Comparison of ENCODE assay signal across 19 mouse cellular contexts in genomic region chr2:170902204-170903028, GRCm38 (mm10).
DNase-seq lines count a peak whose midpoint lies in the region; ATAC-seq and TF ChIP-seq lines count a peak whose summit lies in the region.
"Had no signal": no experiment of that assay in that cellular context is flagged by ENCODE, and none has a peak within 500 bp of the region (broad histone marks: within the 10 kb centered on the region; RNA-seq: fewer than 3 reads in every experiment).

No protein-coding gene starts in this region.

- intact Hi-C loops in gastrocnemius, adult 2 months (cut with DNase I) = no loop called here

- TF ChIP-seq CTCF in gastrocnemius, adult 2 months (IDR thresholded peaks at IDR 0.05) = no peak

- H3K36me3 ChIP-seq in hindbrain, embryonic 12.5 days = no peaks in the 10 kb centered on the region
- no peaks in the 10 kb centered on the region for H3K36me3 ChIP-seq in hindbrain, embryonic 11.5 days (ENCODE audit: control insufficient read depth, insufficient read depth, low read length)
- H3K36me3 ChIP-seq in hindbrain, embryonic 16.5 days (ENCODE audit: control insufficient read depth, insufficient read depth, low read length) = no peaks in the 10 kb centered on the region
- no peaks in the 10 kb centered on the region for H3K36me3 ChIP-seq in midbrain, embryonic 12.5 days
- H3K36me3 ChIP-seq in neural tube, embryonic 15.5 days = no peaks in the 10 kb centered on the region
- H3K36me3 ChIP-seq: embryonic facial prominence, embryonic 13.5 days; heart, embryonic 12.5 days had no signal

- DNase-seq in hindbrain, embryonic 11.5 days (ENCODE audit: low spot score) = no peak
- DNase-seq in adrenal gland, postnatal 4 days (ENCODE audit: low spot score in 2 of 2) = no peak
- no peak for DNase-seq in gastrocnemius, adult 2 months
- no peak for DNase-seq in thymus, postnatal 4 days
- DNase-seq: adrenal gland, postnatal 14 days; cerebellum, postnatal 25 days; gastrocnemius, postnatal 14 days; heart, postnatal 36 days; kidney, adult 18-20 months; kidney, postnatal 14 days; right cerebral cortex, postnatal 14 days had no signal

- no peaks in the 10 kb centered on the region; the same call in 1 of the 2 replicates for H3K9me3 ChIP-seq in hindbrain, embryonic 12.5 days (replicated peaks)
- H3K9me3 ChIP-seq in hindbrain, embryonic 11.5 days (ENCODE audit: control insufficient read depth, low read length) = no peaks in the 10 kb centered on the region
- no peaks in the 10 kb centered on the region for H3K9me3 ChIP-seq in hindbrain, embryonic 16.5 days (ENCODE audit: control insufficient read depth, low read length)
- 0 out of 2 replicates have a peak, but pooled peaks cover 3% of the 10 kb centered on the region for H3K9me3 ChIP-seq in midbrain, embryonic 12.5 days
- H3K9me3 ChIP-seq in neural tube, embryonic 15.5 days (replicated peaks) = peaks cover 3% of the 10 kb centered on the region; the same call in 1 of the 2 replicates
- H3K9me3 ChIP-seq: embryonic facial prominence, embryonic 13.5 days had no signal

- H3K4me2 ChIP-seq in hindbrain, embryonic 12.5 days (replicated peaks) = 0 out of 2 replicates have a peak overlapping the region, but pooled peaks have one; percentile 13
- no peak overlapping the region for H3K4me2 ChIP-seq in hindbrain, embryonic 11.5 days (replicated peaks; ENCODE audit: low read depth, low read length)
- peak overlapping the region; percentile 4; the same call in 1 of the 2 replicates for H3K4me2 ChIP-seq in hindbrain, embryonic 16.5 days (ENCODE audit: low read length)
- H3K4me2 ChIP-seq in midbrain, embryonic 12.5 days (replicated peaks) = peak overlapping the region; percentile 12
- peak overlapping the region; percentile 11; the same call in 1 of the 2 replicates for H3K4me2 ChIP-seq in neural tube, embryonic 15.5 days
- H3K4me2 ChIP-seq: embryonic facial prominence, embryonic 13.5 days; heart, embryonic 12.5 days had no signal

- 42% methylated on average over 13 of the region's 13 CpGs for WGBS in hindbrain, embryonic 12.5 days
- 53% methylated on average over 13 of the region's 13 CpGs for WGBS in hindbrain, embryonic 11.5 days
- 23% methylated on average over 13 of the region's 13 CpGs for WGBS in hindbrain, embryonic 16.5 days
- 32% methylated on average over 13 of the region's 13 CpGs for WGBS in midbrain, embryonic 12.5 days
- 22% methylated on average over 13 of the region's 13 CpGs for WGBS in neural tube, embryonic 15.5 days

- ATAC-seq in hindbrain, embryonic 12.5 days (ENCODE audit: low FRiP score) = no peak
- ATAC-seq in hindbrain, embryonic 11.5 days (ENCODE audit: low FRiP score) = no peak
- ATAC-seq in hindbrain, embryonic 16.5 days = peak; percentile 56
- ATAC-seq in midbrain, embryonic 12.5 days (ENCODE audit: low FRiP score, low read depth) = peak; percentile 71; the same call in 1 of the 2 replicates
- no peak for ATAC-seq in neural tube, embryonic 15.5 days (ENCODE audit: low FRiP score)
- ATAC-seq: lung, postnatal 0 days had no signal

- H3K27ac ChIP-seq in hindbrain, embryonic 12.5 days = no peak overlapping the region
- no peak overlapping the region for H3K27ac ChIP-seq in hindbrain, embryonic 11.5 days (ENCODE audit: low read depth, low read length)
- H3K27ac ChIP-seq in hindbrain, embryonic 16.5 days (ENCODE audit: low read depth, low read length) = no peak overlapping the region
- peak overlapping the region; percentile 35 for H3K27ac ChIP-seq in midbrain, embryonic 12.5 days (replicated peaks)
- H3K27ac ChIP-seq in neural tube, embryonic 15.5 days (replicated peaks) = no peak overlapping the region
- H3K27ac ChIP-seq in gastrocnemius, adult 2 months = no peak overlapping the region
- H3K27ac ChIP-seq: embryonic facial prominence, embryonic 13.5 days; liver, embryonic 14.5 days had no signal

- no peaks in the 10 kb centered on the region for H3K27me3 ChIP-seq in hindbrain, embryonic 12.5 days
- H3K27me3 ChIP-seq in hindbrain, embryonic 11.5 days (ENCODE audit: control insufficient read depth, insufficient read depth, low read length) = no peaks in the 10 kb centered on the region
- H3K27me3 ChIP-seq in hindbrain, embryonic 16.5 days (replicated peaks; ENCODE audit: control insufficient read depth, insufficient read depth, low read length) = no peaks in the 10 kb centered on the region
- 0 out of 2 replicates have a peak, but pooled peaks cover 3% of the 10 kb centered on the region for H3K27me3 ChIP-seq in midbrain, embryonic 12.5 days
- H3K27me3 ChIP-seq in neural tube, embryonic 15.5 days (replicated peaks) = no peaks in the 10 kb centered on the region
- H3K27me3 ChIP-seq: embryonic facial prominence, embryonic 13.5 days; heart, embryonic 12.5 days had no signal

- no peak overlapping the region for H3K9ac ChIP-seq in hindbrain, embryonic 12.5 days
- H3K9ac ChIP-seq in hindbrain, embryonic 11.5 days (ENCODE audit: low read depth, low read length) = no peak overlapping the region
- H3K9ac ChIP-seq in hindbrain, embryonic 16.5 days (ENCODE audit: low read depth, low read length) = 0 out of 2 replicates have a peak overlapping the region, but pooled peaks have one; percentile 5
- no peak overlapping the region for H3K9ac ChIP-seq in midbrain, embryonic 12.5 days (replicated peaks)
- no peak overlapping the region for H3K9ac ChIP-seq in neural tube, embryonic 15.5 days (replicated peaks)
- H3K9ac ChIP-seq: embryonic facial prominence, embryonic 13.5 days; heart, embryonic 12.5 days; liver, embryonic 14.5 days had no signal

- H3K4me3 ChIP-seq in hindbrain, embryonic 12.5 days = no peak overlapping the region
- H3K4me3 ChIP-seq in hindbrain, embryonic 11.5 days (ENCODE audit: low read depth, low read length) = no peak overlapping the region
- no peak overlapping the region for H3K4me3 ChIP-seq in hindbrain, embryonic 16.5 days (ENCODE audit: low read length)
- no peak overlapping the region for H3K4me3 ChIP-seq in midbrain, embryonic 12.5 days
- H3K4me3 ChIP-seq in neural tube, embryonic 15.5 days (replicated peaks) = no peak overlapping the region
- H3K4me3 ChIP-seq in gastrocnemius, adult 2 months = no peak overlapping the region
- H3K4me3 ChIP-seq: embryonic facial prominence, embryonic 13.5 days; heart, embryonic 12.5 days had no signal

- peaks cover 10% of the 10 kb centered on the region for H3K4me1 ChIP-seq in hindbrain, embryonic 12.5 days
- H3K4me1 ChIP-seq in hindbrain, embryonic 11.5 days (replicated peaks; ENCODE audit: control insufficient read depth, insufficient read depth, low read length) = no peaks in the 10 kb centered on the region
- peaks cover 7% of the 10 kb centered on the region; the same call in 1 of the 2 replicates for H3K4me1 ChIP-seq in hindbrain, embryonic 16.5 days (ENCODE audit: control insufficient read depth, insufficient read depth, low read depth, low read length)
- peaks cover 9% of the 10 kb centered on the region for H3K4me1 ChIP-seq in midbrain, embryonic 12.5 days
- peaks cover 18% of the 10 kb centered on the region for H3K4me1 ChIP-seq in neural tube, embryonic 15.5 days
- H3K4me1 ChIP-seq: embryonic facial prominence, embryonic 13.5 days; heart, embryonic 12.5 days had no signal

Comparison
In these comparisons a context has a peak if more than half of its experiments do, and no peak if none do; other contexts are left out.
1. ATAC-seq: peak in hindbrain, embryonic 16.5 days (single experiment) and midbrain, embryonic 12.5 days (single experiment); none in hindbrain, embryonic 12.5 days (single experiment), hindbrain, embryonic 11.5 days (single experiment) and neural tube, embryonic 15.5 days (single experiment).